Mouse (Mus musculus): ENCODE measurements at regions not wholly inside any gene's neighbourhood (a gene's known extent, or its start where the extent isn't known, plus 50 kb on each side); places are given as distances from the start of the nearest gene placed in this dataset.

- no peak for DNase-seq
These were observed 594.3 kb downstream of the Plod2 start for GRCm38 (mm10) chr9:93136349-93136748.

- no peak for DNase-seq
These were observed 628.0 kb downstream of the Plod2 start for GRCm38 (mm10) chr9:93170071-93170470.

- DNase-seq: no peak
These were observed 644.6 kb downstream of the Plod2 start for GRCm38 (mm10) chr9:93186638-93187037.

- no peak for DNase-seq
These were observed 690.5 kb downstream of the Plod2 start for GRCm38 (mm10) chr9:93232562-93232961.

- DNase-seq: no peak
These were observed 710.1 kb downstream of the Plod2 start for GRCm38 (mm10) chr9:93252146-93252545.

GRCm38 (mm10) chr9:93297332-93297731 lies 755.3 kb downstream of the Plod2 start:
- DNase-seq: no peak

- no peak for DNase-seq
These were observed 764.7 kb downstream of the Plod2 start for GRCm38 (mm10) chr9:93306753-93307152.

- DNase-seq: no peak
These were observed 787.1 kb downstream of the Plod2 start for GRCm38 (mm10) chr9:93328997-93329682.
